Mouse (Mus musculus): ENCODE results near the gene Rnase11.

The Rnase11 gene

DNA sequence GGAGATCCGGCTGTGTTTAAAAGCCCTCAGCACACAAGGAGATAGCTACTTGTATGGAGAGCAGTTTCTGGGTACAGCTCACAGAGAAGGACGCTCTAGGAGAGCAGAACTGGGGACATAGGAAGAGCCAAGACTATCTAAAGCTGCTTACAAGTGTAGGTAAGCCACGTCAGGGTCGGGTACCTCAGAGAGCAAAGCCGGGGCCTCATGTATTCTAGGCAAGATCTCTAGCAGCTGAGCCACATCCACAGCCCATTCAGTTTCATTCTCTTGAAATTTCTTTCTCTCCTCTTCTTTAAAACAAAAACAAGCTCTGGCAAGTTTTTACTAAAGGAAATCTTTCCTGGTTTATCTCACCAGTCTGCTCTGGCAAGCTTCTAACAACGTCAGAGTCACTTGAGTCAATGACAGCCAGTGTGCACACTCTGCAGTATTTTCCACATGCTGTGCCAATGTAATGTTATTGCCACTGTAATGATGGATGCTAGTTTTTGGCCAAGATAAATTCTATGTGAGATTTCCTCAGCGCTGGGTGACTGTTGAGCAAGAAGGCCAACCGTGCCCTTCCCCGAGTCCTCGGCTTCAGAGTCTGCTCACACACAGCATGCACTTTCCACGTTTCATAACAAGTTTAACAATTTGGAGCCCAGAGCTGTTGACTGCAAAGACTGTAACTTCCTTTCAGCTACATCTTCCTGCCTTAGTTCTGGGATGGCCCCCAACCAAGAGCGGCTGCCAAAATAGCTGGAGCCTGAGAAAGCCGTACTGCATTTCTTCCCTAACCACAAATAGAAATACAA lies 41.8 kb downstream of the Rnase11 start:
- DNase-seq = peak; percentile 37

DNA sequence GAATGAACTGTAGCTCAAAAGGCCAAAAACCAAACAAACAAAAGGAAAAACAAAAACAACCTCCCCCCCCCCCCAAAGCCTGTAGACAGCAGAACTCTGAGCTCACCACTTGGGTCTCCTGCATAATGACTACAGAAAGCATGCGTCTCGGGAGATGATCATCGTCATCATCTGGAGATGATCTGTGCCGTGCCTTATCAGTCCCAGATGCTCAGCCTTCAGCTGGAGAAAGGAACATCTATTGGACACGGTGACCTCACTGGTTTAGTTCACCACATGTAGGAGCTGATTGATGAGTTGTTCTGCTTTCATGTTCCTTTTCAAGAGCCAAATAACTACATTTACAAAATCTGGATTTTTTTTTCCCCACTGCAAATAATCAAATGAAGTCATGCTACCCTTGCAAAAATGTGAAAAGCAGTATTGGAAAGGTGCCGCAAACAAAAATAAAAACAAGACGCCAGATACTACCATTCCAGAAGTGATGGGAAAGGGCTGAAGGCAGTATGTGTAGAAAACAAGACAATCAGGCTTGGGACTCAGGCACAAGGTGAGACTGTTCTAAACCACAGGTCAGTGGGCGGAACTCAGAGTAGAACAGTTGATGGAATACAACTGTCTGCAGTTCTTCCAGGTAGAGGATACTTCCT lies 42.7 kb downstream of the Rnase11 start, which contains the start of gene Rnase10:
Gene Rnase10, plus strand, starts transcription at position 600 of the 650 bp plus-strand sequence.
- DNase-seq = no peak

Measured in layer of hippocampus, adult 9-11 months (tissue).